Mouse (Mus musculus) thymus, adult 2 months (tissue): Measurements from ENCODE around the gene Adgrb3.

Experiments used
- CTCF ChIP-seq: fragments of 200-500 bp; IDR thresholded peaks from 2 replicates; pipeline ENCODE4 v1.5.1; 2012; ENCODE audit warnings: mild to moderate bottlenecking, control low read depth, low read length, moderate library complexity, borderline replicate concordance; ENCODE audit not compliant: control insufficient read depth, poor library complexity, insufficient read depth; ENCODE audit errors: extremely low read depth
- POLR2A ChIP-seq: fragments of 200-500 bp; IDR thresholded peaks from 2 replicates; pipeline ENCODE4 v1.6.1; 2012; ENCODE audit warnings: mild to moderate bottlenecking, low read length, control low read depth, moderate library complexity; ENCODE audit not compliant: control insufficient read depth, poor library complexity, insufficient read depth; ENCODE audit errors: extremely low read depth

GRCm38 (mm10) chr1:25828071-25828755 lies 1.3 kb downstream of the Adgrb3 start:
- TF ChIP-seq CTCF (no peak), POLR2A (no peak)
